Mouse (Mus musculus): Measurements from ENCODE around the gene Cmpk2. TPM values are rescaled to one million over a fixed set of nuclear protein-coding genes. Genes with fewer than 3 reads are reported as not detected.
"Not testable (repeated sequence)": the region's sequence is repeated elsewhere in the genome, so short reads cannot be mapped to it uniquely, and the experiment has no call there.

The Cmpk2 gene
- polyA plus RNA-seq, 1 experiment from 2014 or later, result 10.0 TPM

GRCm38 (mm10) chr12:26471376-26471775 lies 2.4 kb downstream of the Cmpk2 start:
- 66% methylated on average over 3 of the region's 3 CpGs for WGBS
- no peak for ATAC-seq (ENCODE audit: insufficient read depth, low FRiP score, low TSS enrichment)
- Histone ChIP-seq H3K27ac (ENCODE audit: low read depth, low read length) (no peak overlapping the region), H3K4me3 (ENCODE audit: low read depth, low read length) (no peak overlapping the region), H3K36me3 (ENCODE audit: control insufficient read depth, insufficient read depth, low read length) (no peaks in the 10 kb centered on the region), H3K4me2 (ENCODE audit: low read depth) (no peak overlapping the region), H3K27me3 (ENCODE audit: control insufficient read depth, insufficient read depth, low read length) (no peaks in the 10 kb centered on the region), H3K4me1 (ENCODE audit: control insufficient read depth, insufficient read depth, low read length) (no peaks in the 10 kb centered on the region; the same call in 1 of the 2 replicates), H3K9ac (ENCODE audit: low read length) (no peak overlapping the region), H3K9me3 (ENCODE audit: control insufficient read depth, low read length) (no peaks in the 10 kb centered on the region)
- no peak for DNase-seq (ENCODE audit: low spot score)

- no peaks in the 10 kb centered on the region for H3K36me3 ChIP-seq (ENCODE audit: control insufficient read depth, insufficient read depth, low read length)
- no peak for ATAC-seq (ENCODE audit: insufficient read depth, low FRiP score, low TSS enrichment)
- H3K4me3 ChIP-seq (ENCODE audit: low read depth, low read length), result no peak overlapping the region
- 88% methylated on average over 3 of the region's 3 CpGs for WGBS
- no peaks in the 10 kb centered on the region for H3K9me3 ChIP-seq (ENCODE audit: control insufficient read depth, low read length)
- no peak overlapping the region for H3K4me2 ChIP-seq (ENCODE audit: low read depth)
- H3K9ac ChIP-seq (ENCODE audit: low read length), result no peak overlapping the region
- no peaks in the 10 kb centered on the region for H3K27me3 ChIP-seq (ENCODE audit: control insufficient read depth, insufficient read depth, low read length)
- H3K27ac ChIP-seq (ENCODE audit: low read depth, low read length), result no peak overlapping the region
- no peaks in the 10 kb centered on the region; the same call in 1 of the 2 replicates for H3K4me1 ChIP-seq (ENCODE audit: control insufficient read depth, insufficient read depth, low read length)
- DNase-seq (ENCODE audit: low spot score), result no peak
Measured at GRCm38 (mm10) chr12:26472770-26473481, 3.9 kb downstream of the Cmpk2 start.

GRCm38 (mm10) chr12:26473746-26474145 lies 4.7 kb downstream of the Cmpk2 start:
- no peak overlapping the region for H3K9ac ChIP-seq (ENCODE audit: low read length)
- ATAC-seq (ENCODE audit: insufficient read depth, low FRiP score, low TSS enrichment), result no peak
- 88% methylated on average over 6 of the region's 6 CpGs for WGBS

GRCm38 (mm10) chr12:26477198-26477597 lies 8.2 kb downstream of the Cmpk2 start:
- no peak for ATAC-seq (ENCODE audit: insufficient read depth, low FRiP score, low TSS enrichment)
- Histone ChIP-seq H3K4me1 (ENCODE audit: control insufficient read depth, insufficient read depth, low read length) (no peaks in the 10 kb centered on the region), H3K4me3 (ENCODE audit: low read depth, low read length) (no peak overlapping the region), H3K4me2 (ENCODE audit: low read depth) (no peak overlapping the region), H3K9me3 (ENCODE audit: control insufficient read depth, low read length) (no peaks in the 10 kb centered on the region), H3K9ac (ENCODE audit: low read length) (no peak overlapping the region), H3K27me3 (ENCODE audit: control insufficient read depth, insufficient read depth, low read length) (no peaks in the 10 kb centered on the region), H3K36me3 (ENCODE audit: control insufficient read depth, insufficient read depth, low read length) (no peaks in the 10 kb centered on the region), H3K27ac (ENCODE audit: low read depth, low read length) (no peak overlapping the region)
- 83% methylated on average over 5 of the region's 5 CpGs for WGBS
- DNase-seq (ENCODE audit: low spot score), result no peak

More at GRCm38 (mm10) chr12:26473746-26474145, 4.7 kb downstream of the Cmpk2 start:
- Histone ChIP-seq H3K4me1 (ENCODE audit: control insufficient read depth, insufficient read depth, low read length) (no peaks in the 10 kb centered on the region; the same call in 1 of the 2 replicates), H3K27ac (ENCODE audit: low read depth, low read length) (no peak overlapping the region), H3K36me3 (ENCODE audit: control insufficient read depth, insufficient read depth, low read length) (no peaks in the 10 kb centered on the region), H3K9me3 (ENCODE audit: control insufficient read depth, low read length) (no peaks in the 10 kb centered on the region), H3K27me3 (ENCODE audit: control insufficient read depth, insufficient read depth, low read length) (no peaks in the 10 kb centered on the region), H3K4me3 (ENCODE audit: low read depth, low read length) (no peak overlapping the region), H3K4me2 (ENCODE audit: low read depth) (no peak overlapping the region)
- DNase-seq (ENCODE audit: low spot score), result no peak

- H3K4me2 ChIP-seq (ENCODE audit: low read depth), result no peak overlapping the region
- H3K9me3 ChIP-seq (ENCODE audit: control insufficient read depth, low read length), result no peaks in the 10 kb centered on the region
- ATAC-seq (ENCODE audit: insufficient read depth, low FRiP score, low TSS enrichment) (no peak), DNase-seq (ENCODE audit: low spot score) (no peak)
- 88% methylated on average over 18 of the region's 18 CpGs for WGBS
- H3K9ac ChIP-seq (ENCODE audit: low read length), result no peak overlapping the region
- no peaks in the 10 kb centered on the region for H3K4me1 ChIP-seq (ENCODE audit: control insufficient read depth, insufficient read depth, low read length)
- H3K4me3 ChIP-seq (ENCODE audit: low read depth, low read length), result no peak overlapping the region
- H3K36me3 ChIP-seq (ENCODE audit: control insufficient read depth, insufficient read depth, low read length), result no peaks in the 10 kb centered on the region
- no peaks in the 10 kb centered on the region for H3K27me3 ChIP-seq (ENCODE audit: control insufficient read depth, insufficient read depth, low read length)
- H3K27ac ChIP-seq (ENCODE audit: low read depth, low read length), result no peak overlapping the region
Measured at GRCm38 (mm10) chr12:26478196-26479004, 9.4 kb downstream of the Cmpk2 start.

GRCm38 (mm10) chr12:26485738-26486580 lies 17.0 kb downstream of the Cmpk2 start:
- H3K36me3 ChIP-seq (ENCODE audit: control insufficient read depth, insufficient read depth, low read length); H3K4me1 ChIP-seq (ENCODE audit: control insufficient read depth, insufficient read depth, low read length); H3K4me2 ChIP-seq (ENCODE audit: low read depth); ATAC-seq (ENCODE audit: insufficient read depth, low FRiP score, low TSS enrichment); H3K4me3 ChIP-seq (ENCODE audit: low read depth, low read length); H3K9ac ChIP-seq (ENCODE audit: low read length); H3K9me3 ChIP-seq (ENCODE audit: control insufficient read depth, low read length); H3K27me3 ChIP-seq (ENCODE audit: control insufficient read depth, insufficient read depth, low read length); DNase-seq (ENCODE audit: low spot score); H3K27ac ChIP-seq (ENCODE audit: low read depth, low read length): not testable (repeated sequence)
- 92% methylated on average over 12 of the region's 12 CpGs for WGBS

- H3K9ac ChIP-seq (ENCODE audit: low read length), result no peak overlapping the region
- DNase-seq (ENCODE audit: low spot score), result peak; percentile 65
- H3K4me3 ChIP-seq (ENCODE audit: low read depth, low read length), result no peak overlapping the region
- no peak overlapping the region for H3K4me2 ChIP-seq (ENCODE audit: low read depth)
- H3K27ac ChIP-seq (ENCODE audit: low read depth, low read length), result no peak overlapping the region
- 0 out of 2 replicates have a peak, but pooled peaks have one; percentile 31 for ATAC-seq (ENCODE audit: insufficient read depth, low FRiP score, low TSS enrichment)
- WGBS, result 51% methylated on average over 14 of the region's 14 CpGs
- H3K4me1 ChIP-seq (ENCODE audit: control insufficient read depth, insufficient read depth, low read length), result no peaks in the 10 kb centered on the region
- H3K9me3 ChIP-seq (ENCODE audit: control insufficient read depth, low read length), result no peaks in the 10 kb centered on the region
- no peaks in the 10 kb centered on the region for H3K36me3 ChIP-seq (ENCODE audit: control insufficient read depth, insufficient read depth, low read length)
- no peaks in the 10 kb centered on the region for H3K27me3 ChIP-seq (ENCODE audit: control insufficient read depth, insufficient read depth, low read length)
Measured at GRCm38 (mm10) chr12:26487874-26488616, 19.0 kb downstream of the Cmpk2 start.
